Mouse (Mus musculus) right cerebral cortex, postnatal 14 days (tissue): ENCODE measurements at regions not wholly inside any gene's neighbourhood (a gene's known extent, or its start where the extent isn't known, plus 50 kb on each side); places are given as distances from the start of the nearest gene placed in this dataset.

ENCODE experiments used
- DNase-seq: peaks from one replicate; pipeline ENCODE4 v3.0.0; 2022

- DNase-seq = peak; percentile 52
These were observed 380.1 kb upstream of the Slc30a5 start for GRCm38 (mm10) chr13:101213121-101213916.

GRCm38 (mm10) chr13:101212341-101212895 lies 379.2 kb upstream of the Slc30a5 start:
- no peak for DNase-seq

DNA sequence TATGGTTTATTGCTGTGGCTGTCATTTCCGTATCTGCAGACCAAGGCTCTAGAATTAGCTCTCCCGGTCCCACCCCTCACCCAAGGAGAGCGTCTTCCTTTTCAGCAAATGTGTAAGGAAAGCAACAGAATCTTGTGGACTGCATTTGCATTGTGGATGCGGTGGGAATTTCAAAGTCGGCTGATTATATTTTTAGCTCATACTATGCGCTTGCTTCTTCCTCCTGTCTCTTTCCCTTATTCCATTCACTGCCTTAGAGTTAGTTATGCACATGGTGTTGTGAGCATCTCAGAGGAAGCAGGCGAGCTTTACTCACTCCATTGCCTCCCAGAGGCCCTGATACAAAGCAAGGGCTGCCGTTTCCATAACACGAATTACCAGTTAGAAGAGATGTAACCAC lies 375.6 kb upstream of the Slc30a5 start:
- no peak for DNase-seq

DNA sequence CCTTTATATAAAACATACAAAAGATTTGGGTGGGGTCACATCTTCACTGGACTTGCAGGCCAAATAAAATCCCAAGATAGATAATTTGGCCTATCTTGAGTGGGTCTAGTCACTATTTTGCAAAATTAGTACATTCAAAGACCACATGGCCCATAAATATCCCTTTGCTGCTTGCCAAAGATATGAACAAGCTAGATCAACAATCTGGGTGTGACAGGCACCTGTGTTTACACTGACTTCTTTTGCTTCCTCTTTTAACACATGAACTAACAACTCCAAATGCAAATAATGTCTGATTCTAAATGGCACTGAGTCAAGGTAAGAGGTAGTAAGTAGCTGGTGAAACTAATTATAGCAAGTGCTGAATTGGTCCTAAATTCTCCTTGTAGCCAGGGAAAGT lies 370.2 kb upstream of the Slc30a5 start:
- no peak for DNase-seq

DNA sequence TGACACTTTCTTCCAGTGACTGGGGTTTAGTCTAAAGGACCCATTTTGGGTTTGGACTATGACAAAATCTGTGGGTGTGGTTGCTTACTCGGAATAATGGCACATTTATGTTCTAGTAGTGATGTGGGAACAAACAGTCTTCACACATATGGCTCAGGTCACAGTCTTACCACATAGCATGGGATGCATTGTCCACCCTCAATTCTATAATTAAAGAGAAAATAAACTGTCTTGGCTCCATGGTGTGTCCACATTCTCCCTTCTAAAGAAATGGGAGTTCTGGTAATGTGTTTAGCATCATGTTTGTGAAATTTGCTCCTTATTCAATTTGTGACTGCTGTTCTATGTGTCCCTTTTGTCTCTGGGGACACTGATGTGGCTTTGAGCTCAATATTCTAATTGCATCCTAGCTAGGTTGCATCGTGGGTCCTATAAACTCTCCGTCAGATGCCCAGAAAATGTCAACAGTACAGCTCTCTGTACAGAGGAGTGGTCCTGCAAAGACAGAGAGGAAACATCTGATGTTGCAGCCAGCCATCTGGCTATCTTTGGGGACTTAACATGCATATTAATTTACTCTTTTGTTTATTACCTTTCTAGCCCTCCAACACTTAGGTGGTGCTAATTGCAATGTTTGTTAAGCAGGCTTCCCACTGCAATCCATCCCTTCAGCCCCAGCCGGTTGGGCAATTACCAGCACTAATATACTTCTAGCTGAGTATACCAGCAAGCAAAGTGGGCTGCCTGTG lies 369.5 kb upstream of the Slc30a5 start:
- DNase-seq = no peak

DNA sequence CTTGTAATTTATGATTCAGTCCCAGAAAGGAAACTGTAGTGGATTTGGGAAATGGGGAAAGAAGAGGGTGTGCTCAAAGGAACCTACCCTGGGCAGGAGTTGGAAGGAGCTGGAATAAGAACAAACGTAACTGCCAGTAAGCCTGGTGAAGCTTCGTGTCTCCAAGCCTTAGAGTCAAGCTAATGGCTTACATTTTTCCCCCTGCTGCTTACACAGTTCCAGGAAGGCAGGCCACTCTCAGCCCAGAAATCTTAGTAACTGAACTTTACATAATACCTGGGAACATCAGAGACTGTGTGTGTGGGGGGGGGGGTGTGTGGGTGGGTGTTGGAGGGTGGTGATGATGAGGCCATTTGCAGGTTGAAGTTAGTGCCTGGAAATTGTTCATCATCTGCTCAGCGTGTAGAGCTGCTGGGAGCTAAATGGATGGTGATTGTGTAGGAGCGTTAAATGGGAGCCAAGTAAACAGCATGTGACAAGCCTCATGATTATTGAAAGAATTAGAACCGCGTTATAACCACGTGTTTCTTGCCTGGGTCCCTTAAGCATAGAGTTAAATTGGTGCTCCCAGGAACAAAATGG lies 357.1 kb upstream of the Slc30a5 start:
- DNase-seq = no peak

DNA sequence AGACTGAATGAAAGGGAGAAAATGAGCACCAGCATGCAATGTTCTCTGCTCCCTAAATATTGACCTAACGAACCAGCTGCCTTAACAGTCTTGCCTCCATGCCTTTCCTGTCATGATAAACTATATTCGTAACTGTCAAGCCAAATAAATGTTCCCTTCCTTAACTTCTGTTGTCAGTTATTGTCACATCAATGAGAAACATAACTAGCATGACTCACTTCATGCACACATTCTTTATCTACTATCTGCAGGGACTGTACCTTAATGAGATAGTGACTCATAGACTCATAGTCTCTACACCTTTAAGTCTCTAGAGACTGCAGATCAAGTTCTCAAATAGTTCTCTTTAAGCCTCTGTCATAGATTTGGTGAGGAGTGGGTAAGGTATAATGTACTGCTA lies 349.2 kb upstream of the Slc30a5 start:
- no peak for DNase-seq

- DNase-seq = no peak
These were observed 341.9 kb upstream of the Slc30a5 start for GRCm38 (mm10) chr13:101175017-101175689.

- no peak for DNase-seq
These were observed 328.5 kb upstream of the Slc30a5 start for GRCm38 (mm10) chr13:101161768-101162167.

GRCm38 (mm10) chr13:101159878-101160277 lies 326.7 kb upstream of the Slc30a5 start:
- DNase-seq = no peak

GRCm38 (mm10) chr13:101153760-101154159 lies 320.5 kb upstream of the Slc30a5 start:
- DNase-seq = no peak

DNA sequence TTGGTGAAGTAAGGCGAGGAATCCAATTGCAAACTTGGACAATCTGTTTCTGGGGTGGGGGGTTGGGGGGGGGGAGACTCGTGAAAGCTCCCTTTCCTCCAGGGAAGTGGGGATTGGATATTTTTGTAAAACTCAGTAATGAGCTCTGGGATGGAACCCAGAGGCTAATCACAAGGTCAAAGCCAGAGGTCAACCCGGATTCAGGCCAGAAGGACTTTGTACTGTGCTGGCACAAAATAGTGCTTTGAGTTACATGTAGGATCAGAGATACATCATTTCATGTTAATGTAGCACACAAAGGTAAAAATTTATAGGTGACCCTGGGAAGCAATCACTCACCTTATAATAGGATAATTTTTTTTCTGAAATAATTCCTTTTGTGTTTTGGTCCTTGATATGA lies 309.5 kb upstream of the Slc30a5 start:
- DNase-seq = no peak

GRCm38 (mm10) chr13:101142104-101142735 lies 309.0 kb upstream of the Slc30a5 start:
- no peak for DNase-seq

DNA sequence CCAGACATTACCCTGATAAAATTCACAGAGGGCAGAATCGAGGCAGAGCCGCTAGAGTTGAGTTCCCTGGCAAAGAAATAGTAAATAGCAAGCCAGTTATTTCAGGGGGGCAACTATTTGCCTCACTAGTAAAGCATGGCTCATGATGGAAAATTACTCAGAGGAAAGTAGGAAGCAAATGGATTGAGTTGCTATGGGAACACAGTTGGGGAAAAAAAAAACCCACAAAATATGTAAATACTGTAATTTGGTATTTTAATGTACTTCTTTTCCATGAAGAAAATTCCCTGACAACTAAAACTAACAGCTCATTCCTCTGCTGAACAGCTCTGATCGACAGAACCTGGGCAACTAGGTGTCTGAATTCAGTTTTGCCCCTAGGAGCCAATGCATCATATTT lies 296.2 kb upstream of the Slc30a5 start:
- DNase-seq = no peak

GRCm38 (mm10) chr13:101127808-101128207 lies 294.6 kb upstream of the Slc30a5 start:
- DNase-seq = no peak

GRCm38 (mm10) chr13:101127262-101127661 lies 294.0 kb upstream of the Slc30a5 start:
- no peak for DNase-seq

GRCm38 (mm10) chr13:101117311-101117710 lies 284.1 kb upstream of the Slc30a5 start:
- DNase-seq = no peak

GRCm38 (mm10) chr13:101115296-101115695 lies 282.1 kb upstream of the Slc30a5 start:
- no peak for DNase-seq

GRCm38 (mm10) chr13:101112176-101112575 lies 278.9 kb upstream of the Slc30a5 start:
- no peak for DNase-seq

DNA sequence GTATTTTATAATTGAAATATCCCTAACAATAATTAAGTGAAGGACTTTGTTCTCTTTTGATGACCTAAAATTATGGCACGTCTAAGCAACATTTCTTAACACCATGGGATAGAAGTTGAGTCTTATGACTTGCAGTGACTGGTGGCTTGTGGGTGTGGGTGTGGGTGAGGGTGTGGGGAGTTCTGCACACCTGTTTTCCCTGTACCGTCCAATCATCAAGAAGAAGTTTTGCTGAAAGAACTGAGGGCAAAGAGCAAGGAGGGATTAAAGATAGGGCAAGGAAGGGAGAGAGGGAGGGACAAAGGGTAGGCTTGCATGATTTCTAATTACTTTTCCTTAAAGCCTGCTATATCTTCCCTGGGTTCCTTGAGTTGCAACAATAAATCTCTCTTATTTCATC lies 278.5 kb upstream of the Slc30a5 start:
- no peak for DNase-seq

GRCm38 (mm10) chr13:101100621-101101020 lies 267.4 kb upstream of the Slc30a5 start:
- no peak for DNase-seq

GRCm38 (mm10) chr13:101096856-101097255 lies 263.6 kb upstream of the Slc30a5 start:
- no peak for DNase-seq

GRCm38 (mm10) chr13:101096221-101096620 lies 263.0 kb upstream of the Slc30a5 start:
- no peak for DNase-seq
